Mouse (Mus musculus) erythroid progenitor cell, adult 5-6 weeks (primary cell): Measurements from ENCODE around the gene Cenpa. TPM values are rescaled to one million over a fixed set of nuclear protein-coding genes. Genes with fewer than 3 reads are reported as not detected.
A peak's percentile ranks its signal among the peaks of the same experiment; 100 is the strongest.
"Not testable (repeated sequence)": the region's sequence is repeated elsewhere in the genome, so short reads cannot be mapped to it uniquely, and the experiment has no call there.

Experiments
- ATAC-seq: replicated peaks from 2 replicates; pipeline ENCODE4 v1.8.0; 2016; ENCODE audit warnings: moderate number of reproducible peaks, mild to moderate bottlenecking, moderate TSS enrichment, inconsistent platforms; ENCODE audit not compliant: poor library complexity, low FRiP score, severe bottlenecking
- total RNA-seq, 2 experiments: library from RNA; stranded (forward) in 1 of 2; stranded (reverse) in 1 of 2; fragments of 150-400 nt in 1 of 2; fragments of 186-747, 209-891 nt in 1 of 2; gene quantifications; 2 replicates each; pipeline versions ENCODE4 v1.2.3 to v1.2.4; 2015 to 2017; ENCODE audit warnings: low replicate concordance in 2 of 2

Gene Cenpa
- total RNA-seq, 2 experiments from 2014 or later = 370 to 540 TPM

GRCm38 (mm10) chr5:30674001-30674400, 7.4 kb downstream of the Cenpa start:
- no peak for ATAC-seq

DNA sequence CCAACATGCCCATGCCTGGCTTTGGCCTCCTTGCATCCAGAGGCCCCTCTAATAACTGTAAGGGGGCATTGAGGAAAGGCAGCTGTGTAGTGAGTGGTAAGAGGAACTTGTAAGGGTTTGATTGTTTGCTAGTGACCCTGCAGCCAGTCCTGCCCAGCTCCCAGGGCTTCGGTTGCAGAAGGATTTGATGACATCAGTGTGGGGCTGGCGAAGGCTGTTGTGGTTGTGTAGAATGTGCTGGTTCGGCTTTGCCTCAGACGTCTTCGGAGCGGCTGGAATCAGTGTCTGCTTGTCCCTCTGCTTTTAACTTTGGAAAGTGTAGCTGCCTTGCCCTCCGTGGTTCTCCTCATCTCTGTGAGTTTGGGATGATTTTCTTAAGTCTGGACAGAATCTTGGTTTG, 10.2 kb downstream of the Cenpa start:
- no peak for ATAC-seq

DNA sequence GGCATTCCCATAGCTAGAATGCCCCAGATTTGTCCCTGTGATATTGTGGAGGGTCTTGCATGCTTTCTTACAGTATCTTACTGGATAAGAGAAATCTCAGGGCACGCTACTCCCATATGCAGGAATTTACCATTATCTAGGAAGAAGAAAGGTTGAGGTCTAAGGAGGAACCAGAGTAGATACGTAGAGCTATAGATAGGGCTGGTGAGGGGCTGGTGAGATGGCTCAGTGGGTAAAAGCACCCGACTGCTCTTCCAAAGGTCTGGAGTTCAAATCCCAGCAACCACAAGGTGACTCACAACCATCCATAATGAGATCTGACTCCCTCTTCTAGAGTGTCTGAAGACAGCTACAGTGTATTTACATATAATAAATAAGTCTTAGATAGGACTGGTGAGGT, 11.5 kb downstream of the Cenpa start:
- not testable (repeated sequence) for ATAC-seq

- ATAC-seq = no peak
Measured at GRCm38 (mm10) chr5:30678722-30679296, 12.2 kb downstream of the Cenpa start.

- ATAC-seq = no peak
Measured at GRCm38 (mm10) chr5:30679593-30679992, 13.0 kb downstream of the Cenpa start.

DNA sequence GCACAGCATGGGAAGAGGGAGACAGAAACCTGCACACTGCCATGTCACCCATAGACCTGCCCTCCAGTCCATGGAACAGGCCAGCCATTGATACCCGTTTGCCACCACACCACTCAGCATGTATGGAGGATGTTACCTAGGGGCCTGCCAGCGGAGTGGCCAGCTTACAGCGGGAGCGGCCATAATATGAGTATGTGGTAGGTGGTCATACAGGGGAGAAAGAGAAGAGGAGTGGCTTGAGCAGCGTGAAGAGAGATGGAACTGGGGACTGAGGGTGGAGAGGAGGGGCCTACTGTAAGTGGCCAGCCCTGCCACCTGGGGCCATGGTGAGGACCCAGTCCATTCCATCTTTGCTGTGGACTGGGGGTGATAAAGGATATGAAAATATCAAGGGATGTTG, 15.4 kb downstream of the Cenpa start:
- no peak for ATAC-seq

DNA sequence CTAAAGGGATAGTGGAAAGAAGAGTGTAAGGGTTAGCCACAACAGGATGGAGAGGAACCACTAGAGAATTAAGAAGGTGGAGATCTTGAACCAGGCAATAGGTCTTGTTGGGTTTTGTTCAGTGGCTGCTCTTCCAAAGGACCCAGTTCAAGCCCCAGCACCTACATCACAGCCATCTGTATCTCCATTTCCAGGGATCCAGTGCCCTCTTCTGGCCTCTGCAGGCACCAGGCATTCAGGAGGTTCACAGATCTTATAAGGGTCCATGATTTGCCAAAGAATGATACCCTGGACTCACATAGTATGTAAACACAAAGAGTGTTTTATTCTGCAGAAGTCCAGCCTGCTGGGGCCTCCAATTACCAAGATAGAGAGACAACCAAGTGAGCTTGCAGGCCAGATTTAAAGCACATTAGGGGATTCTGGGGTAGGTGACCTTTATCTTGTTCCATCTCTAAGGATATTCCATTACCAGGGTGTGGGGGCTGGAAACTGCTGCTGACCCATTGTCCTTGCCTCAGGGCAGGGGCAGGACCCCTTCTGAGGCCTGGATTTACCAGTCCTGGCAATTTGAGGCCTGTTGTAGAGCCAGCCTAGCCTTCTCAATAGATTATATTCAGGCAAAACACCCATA, 16.5 kb downstream of the Cenpa start:
- ATAC-seq = no peak

DNA sequence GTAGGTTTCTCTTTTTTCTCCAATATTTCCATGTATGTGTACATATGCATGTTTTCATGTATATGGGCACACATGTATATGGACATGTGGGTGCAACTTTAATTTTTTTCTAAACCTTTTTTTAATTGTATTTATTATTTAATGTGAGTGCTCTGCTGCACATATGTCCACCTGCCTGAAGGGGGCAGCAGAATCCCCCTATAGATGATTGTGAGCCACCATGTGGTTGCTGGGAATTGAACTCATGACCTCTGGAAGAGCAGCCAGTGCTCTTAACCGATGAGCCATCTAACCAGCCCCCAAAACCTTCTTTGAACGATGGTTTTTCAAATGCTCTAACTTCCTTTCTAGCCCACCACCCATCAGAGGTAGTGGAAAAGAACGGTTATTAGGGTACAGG, 17.4 kb downstream of the Cenpa start:
- ATAC-seq = no peak

- ATAC-seq = no peak
Measured at GRCm38 (mm10) chr5:30686781-30687180, 20.2 kb downstream of the Cenpa start.

- ATAC-seq = 0 out of 2 replicates have a peak, but pooled peaks have one; percentile 34
Measured at GRCm38 (mm10) chr5:30700361-30701000, 33.9 kb downstream of the Cenpa start.

DNA sequence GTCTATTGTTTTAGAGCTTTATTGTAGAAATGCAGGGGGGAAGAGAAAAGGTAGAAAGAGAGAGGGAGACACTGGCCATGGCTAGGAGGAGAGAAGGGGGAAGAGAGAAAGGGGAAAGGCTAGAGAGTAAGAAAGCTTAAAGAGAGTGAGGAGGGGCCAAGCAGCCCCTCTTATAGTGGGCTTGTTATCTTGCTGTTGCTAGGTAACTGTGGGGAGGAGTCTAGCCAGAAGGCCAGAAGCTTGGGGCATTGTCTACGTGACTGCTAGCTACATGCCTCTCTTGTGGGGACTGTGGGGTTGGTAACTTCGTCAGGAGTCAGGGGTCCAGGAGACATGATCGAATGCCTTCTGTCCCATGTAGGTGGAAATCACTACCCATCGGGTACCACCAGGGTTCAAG, 34.8 kb downstream of the Cenpa start:
- ATAC-seq = not testable (repeated sequence)

DNA sequence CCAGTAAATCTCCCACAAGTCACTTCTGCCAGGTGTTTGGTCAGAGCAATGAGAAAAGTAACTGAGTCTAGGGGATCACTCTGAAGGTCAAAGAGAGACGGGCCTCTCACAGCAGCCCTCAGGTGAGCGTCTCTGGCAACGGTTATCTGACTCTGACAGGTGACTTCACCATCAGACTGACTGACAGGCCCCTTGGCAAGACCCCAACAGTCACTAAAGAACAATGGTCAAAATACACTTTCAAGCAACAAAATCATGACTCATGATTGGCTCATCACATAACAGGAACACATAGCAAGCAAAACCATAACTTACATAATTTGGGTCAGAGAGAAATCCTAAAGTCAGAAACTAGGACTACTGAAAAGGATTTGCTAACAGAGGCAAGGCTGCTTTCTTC, 35.3 kb downstream of the Cenpa start:
- ATAC-seq = no peak

DNA sequence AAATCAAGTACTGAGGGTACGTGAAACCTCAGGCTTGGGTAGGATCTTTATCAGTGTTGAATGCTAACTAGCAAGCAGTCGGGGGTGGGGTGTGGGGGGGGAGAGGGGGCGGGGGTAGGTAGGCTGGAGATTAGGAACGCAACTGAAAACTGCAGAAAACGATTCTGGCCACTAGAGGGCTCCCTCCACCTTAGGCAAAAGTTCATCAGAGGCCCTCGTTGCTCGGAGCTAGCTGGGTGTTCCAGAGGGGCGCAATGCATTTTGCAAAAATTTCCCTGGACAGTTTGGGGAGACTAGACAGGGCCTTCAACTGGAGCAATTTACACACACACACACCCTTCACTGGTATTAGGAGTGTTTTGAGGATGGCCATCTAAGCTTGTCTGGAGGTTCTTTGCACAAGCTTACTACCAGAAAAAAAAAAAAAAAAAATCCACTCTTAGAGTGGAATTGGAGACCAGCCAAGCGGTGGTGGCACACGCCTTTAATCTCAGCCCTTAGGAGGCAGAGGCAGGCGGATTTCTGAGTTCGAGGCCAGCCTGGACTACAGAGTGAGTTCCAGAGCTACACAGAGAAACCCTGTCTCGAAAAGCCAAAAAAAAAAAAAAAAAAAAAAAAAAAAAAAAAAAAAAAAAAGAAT, 43.3 kb downstream of the Cenpa start:
- 0 out of 2 replicates have a peak, but pooled peaks have one; percentile 58 for ATAC-seq

DNA sequence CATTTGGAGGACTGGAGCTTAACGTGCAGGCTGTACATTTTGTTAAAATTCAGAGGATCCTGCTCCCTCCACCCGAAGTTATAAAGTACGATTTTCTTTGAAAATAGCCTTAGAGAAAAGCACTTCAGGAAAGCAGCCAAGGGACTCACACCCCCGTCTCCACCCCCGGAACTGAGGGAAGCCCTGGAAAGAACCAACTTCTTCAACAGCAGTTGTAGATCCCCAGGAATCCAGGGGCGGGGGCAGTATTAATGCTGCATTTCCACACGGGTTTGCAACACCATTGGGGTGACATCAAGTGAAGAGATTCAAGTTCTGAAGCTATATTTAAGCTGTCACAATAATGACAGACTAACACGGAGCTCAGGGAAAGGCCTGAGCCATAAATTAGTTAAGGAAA, 43.9 kb downstream of the Cenpa start:
- ATAC-seq = no peak

GRCm38 (mm10) chr5:30711147-30712001, 44.8 kb downstream of the Cenpa start, which contains the start of gene Dpysl5:
TSS of gene Dpysl5 (plus strand) at chr5:30711564.
- ATAC-seq = peak; percentile 60

DNA sequence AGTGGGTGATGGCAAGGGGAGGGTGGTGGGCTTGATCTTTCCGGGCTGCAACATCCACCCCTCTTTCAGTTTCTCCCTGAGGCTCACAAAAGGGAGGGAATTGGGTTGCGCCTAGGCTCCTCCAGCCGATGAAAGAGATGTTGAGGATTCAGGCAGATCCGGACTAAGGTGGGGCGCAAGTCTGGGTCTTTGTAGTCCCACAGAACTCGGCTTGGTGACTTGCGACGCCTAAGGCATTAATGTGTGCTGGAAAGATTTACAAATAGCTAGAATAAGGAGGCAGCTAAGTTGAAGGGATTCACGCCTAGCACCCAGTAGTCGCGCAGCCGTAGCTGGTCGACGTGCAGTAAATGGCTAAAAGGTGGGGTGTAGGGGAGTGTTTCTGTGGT, 45.4 kb downstream of the Cenpa start:
- no peak for ATAC-seq

GRCm38 (mm10) chr5:30712441-30713298, 46.1 kb downstream of the Cenpa start:
- no peak for ATAC-seq

DNA sequence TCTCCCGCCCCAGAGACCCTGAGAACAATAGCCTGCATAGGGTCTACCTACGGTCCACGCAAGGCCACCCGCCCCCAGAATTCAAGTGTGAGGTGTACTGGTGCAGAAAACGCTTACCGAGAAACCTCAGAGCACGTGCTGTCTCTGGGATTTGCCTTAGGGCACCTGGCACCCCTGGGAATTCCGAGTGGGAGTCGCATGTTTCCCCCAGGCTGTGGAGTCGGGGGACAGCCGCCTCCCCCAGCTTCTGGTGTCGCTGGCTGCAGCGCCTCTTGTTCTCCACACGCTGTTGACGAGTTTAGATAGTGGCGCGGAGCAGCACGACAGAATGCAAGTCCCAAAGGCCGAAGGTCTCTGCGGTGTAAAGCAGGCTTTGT, 46.7 kb downstream of the Cenpa start:
- no peak for ATAC-seq

- ATAC-seq = no peak
Measured at GRCm38 (mm10) chr5:30713691-30714090, 47.1 kb downstream of the Cenpa start.
